Mouse (Mus musculus) bone marrow, adult 2 months (tissue): ENCODE data around the gene Mtfp1.

Experiments used
- CTCF ChIP-seq: fragments of 200-500 bp; IDR thresholded peaks from 2 replicates; pipeline ENCODE4 v1.5.1; 2011; ENCODE audit warnings: low read length, control low read depth; ENCODE audit not compliant: control insufficient read depth, insufficient read depth
- POLR2A ChIP-seq: fragments of 200-500 bp; IDR thresholded peaks from 2 replicates; pipeline ENCODE4 v1.6.1; 2011; ENCODE audit warnings: low read depth, mild to moderate bottlenecking, control low read depth, low read length, borderline replicate concordance; ENCODE audit not compliant: control insufficient read depth

DNA sequence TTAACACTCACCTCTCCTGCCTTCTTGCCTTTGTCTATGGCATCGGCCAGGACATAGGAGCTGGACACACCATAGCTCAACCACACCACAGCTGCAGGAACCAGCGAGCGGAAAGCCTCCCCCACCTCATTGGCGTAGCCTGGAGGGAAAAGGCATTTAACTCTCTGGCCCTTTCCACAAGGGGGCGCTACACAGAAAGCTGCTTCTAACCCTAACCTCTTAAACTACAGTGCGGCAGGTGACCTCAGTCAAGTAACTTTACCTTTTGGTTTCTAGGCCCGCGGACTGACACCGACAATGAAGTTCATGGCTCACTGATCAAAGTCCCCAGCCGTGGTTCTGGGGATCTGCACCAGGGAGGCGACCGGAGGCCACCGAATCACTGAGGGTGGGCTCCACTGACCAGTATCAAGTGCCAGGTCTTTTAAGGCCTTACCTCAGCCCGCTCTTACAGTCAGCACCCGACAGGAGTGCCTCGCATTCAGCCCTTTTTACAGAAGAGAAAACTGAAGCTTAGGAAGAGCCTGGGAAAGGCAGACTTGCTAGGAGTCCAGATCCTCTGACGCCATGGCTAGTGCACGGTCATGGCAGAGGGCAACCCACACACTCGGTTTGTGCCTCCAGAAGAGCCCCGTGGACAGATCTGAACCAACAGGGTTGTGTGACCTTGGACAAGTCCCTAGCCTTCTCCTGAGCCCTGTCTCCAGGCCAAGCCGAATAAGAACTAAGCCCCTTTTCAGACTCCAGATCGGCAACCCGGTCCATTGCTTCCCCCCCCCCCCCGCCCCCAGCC lies 671 bp downstream of the Mtfp1 start:
- TF ChIP-seq POLR2A (no peak), CTCF (peak; percentile 71)
